Mouse (Mus musculus) kidney, postnatal 4 days (tissue): Measurements from ENCODE around the gene Dock4.

Experiments used
- DNase-seq, 2 experiments: peaks; one replicate each; pipeline ENCODE4 v3.0.0; 2021; ENCODE audit warnings: mixed read lengths in 2 of 2

Dock4 gene

GRCm38 (mm10) chr12:40568971-40569968 lies 123.5 kb downstream of the Dock4 start:
- DNase-seq: no peak

GRCm38 (mm10) chr12:40570250-40570649 lies 124.5 kb downstream of the Dock4 start:
- DNase-seq: no peak

- DNase-seq: no peak
Observed at GRCm38 (mm10) chr12:40574051-40574450, 128.3 kb downstream of the Dock4 start.

GRCm38 (mm10) chr12:40576749-40577148 lies 131.0 kb downstream of the Dock4 start:
- DNase-seq: no peak

DNA sequence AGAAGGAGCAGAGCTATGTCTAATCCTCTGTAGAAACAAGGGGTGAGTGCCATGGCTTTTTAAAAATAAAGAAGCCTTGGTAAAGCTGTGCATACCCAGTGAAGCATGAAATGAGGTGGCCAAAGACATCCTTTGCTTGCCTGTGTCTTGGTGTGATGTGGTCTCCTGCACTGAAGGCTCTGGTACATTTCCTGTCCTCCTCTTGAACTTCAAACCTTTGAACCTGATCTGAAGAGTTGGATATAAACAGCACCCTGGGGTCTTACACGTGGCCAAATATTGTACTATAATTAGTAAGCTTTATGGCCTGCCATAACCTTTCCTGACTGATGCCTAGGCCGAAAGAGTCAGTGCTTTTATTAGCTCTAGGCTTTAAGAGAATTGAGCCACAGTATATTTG lies 134.6 kb downstream of the Dock4 start:
- DNase-seq: no peak

- no peak for DNase-seq
Observed at GRCm38 (mm10) chr12:40581037-40581436, 135.3 kb downstream of the Dock4 start.

DNA sequence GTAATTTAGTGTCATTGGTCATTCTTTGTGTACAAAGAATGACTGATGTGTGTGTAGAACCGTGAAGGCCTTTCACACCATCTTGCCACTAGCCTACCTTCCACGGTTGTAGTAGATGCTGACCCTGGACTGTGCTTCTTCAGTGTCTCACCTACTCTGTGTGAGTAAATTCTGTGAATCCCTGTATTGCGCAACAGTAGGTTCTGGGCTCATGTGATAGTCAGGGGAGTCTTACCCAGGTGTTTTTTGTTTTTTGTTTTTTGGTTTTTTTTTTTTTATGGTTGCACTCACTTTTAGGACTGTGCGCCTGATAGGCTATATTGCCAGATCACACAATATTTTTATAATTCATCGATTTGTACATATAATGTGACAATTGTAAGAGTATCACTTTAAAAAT lies 136.3 kb downstream of the Dock4 start:
- no peak for DNase-seq

DNA sequence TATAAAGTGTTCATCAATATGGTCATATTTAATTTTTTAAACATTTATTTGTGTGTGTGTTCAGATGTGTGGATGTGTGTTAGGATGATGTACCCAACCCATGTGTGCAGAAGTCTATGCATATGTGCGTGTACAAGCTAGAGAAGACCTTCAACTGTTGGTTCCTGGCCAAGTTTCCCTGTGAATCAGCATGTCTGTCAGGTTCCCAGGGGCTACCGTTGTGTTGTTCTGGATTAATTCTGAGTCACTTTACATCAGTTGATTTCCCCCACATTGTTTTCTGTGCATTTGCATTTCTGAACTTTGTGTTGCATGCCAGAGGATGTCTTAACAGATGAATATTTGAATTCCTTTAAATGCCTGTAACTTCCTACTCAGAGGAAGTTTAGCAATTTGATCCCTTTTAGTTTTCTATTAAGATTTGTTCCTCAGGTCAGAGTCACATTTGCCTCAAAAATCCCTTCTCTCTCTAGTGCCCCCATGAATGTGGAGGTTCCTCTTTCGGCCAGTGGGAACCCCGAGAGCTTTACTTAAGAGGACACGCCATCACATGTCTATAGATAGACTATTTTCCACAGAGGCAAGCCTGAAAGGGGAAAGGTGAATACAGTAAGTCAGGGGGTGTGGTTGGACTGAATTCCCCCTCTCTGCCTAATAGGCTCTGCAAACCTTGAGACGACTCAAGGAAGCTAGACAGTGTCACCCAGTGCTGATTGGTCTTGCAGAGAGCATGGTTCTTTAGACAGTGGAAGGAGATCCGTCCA lies 139.0 kb downstream of the Dock4 start:
- no peak for DNase-seq

DNA sequence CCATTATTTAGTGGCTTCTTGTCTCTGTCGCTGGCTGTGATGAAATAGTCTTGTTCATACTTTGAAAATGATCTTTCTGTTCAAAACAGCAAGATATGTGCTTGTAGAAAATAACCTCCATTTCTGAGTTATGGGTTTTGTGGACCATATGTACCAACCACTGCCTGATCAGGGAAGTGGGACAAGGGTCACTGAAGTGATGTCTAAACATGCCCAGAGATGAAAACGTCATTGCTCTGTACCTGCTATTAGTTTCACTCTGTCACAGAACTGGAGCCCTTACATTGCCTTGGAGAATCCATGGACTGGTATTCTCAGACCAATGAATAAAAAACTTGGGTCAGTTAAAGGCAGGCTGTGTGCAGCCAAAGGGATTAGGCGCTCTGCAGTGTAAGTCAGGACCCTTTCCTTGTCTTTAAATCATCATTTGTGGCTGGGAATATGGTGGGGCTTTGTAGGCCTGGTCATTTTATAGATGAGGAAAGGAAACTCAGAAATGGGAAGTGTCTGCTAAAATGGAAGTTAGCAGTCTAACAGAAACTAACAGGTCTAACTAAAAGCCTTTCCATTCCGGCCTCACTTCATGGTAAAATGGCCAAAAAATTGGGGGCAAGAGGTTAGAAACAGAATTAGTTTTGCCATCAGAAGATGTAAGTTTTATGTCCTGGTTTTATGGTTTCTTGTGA lies 139.8 kb downstream of the Dock4 start:
- DNase-seq: no peak

DNA sequence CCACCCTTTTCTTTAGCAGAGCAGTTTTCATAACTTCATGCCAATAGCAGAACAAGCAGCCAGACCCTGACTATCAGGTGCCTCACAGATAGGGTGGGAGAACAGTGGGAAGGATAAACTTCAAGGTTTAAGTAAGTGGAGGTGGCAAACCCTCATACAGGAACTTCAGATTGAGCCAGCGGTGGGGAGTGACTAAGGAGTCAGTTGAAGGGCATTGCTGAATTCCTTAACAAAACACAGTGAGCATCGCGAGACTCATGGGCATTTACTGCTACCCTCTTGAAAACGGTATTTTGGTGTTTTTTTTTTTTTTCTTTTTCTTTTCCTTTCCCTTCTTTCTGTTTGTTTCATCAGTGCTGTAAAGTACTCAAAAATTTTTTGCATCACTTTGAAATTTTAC lies 148.4 kb downstream of the Dock4 start:
- DNase-seq: no peak

DNA sequence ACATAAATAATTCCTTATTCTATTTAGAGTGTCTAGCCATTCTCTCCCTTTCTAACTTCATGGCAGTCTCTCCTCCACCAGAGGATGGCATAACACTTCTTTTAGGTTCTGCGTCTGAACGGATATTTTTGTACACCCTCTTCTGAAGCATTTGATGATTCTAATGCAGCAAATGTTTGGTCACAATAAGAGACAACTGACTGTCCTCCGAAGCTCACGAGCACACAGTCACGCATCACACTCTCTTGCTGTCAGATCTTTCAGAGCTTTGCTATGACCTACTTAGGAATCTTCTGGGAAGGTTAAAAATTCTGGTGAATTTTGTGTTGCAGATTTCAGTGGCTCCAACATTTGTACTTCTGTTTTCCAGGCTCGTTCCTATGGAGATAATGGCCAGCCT lies 149.7 kb downstream of the Dock4 start:
- DNase-seq: no peak

- no peak for DNase-seq
Observed at GRCm38 (mm10) chr12:40596020-40596419, 150.3 kb downstream of the Dock4 start.

DNA sequence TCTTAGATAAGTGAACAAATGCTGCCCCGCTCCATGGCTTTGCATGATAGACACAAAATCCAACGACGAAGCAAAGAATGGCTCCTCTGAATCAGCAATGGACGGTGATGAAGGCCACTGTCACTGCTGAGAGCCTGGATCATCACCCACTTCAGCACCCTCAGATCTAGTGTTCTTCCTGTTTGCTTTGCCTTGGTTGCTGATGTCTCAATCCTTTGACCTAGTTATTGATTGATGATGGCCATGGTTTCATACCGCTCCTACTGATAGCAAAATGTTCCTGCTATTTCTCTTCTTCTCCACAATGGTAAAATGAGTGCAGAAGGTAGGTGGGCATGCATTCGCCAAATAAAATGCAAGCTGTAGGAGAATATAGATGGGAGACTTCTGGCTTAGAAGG lies 150.7 kb downstream of the Dock4 start:
- DNase-seq: no peak

DNA sequence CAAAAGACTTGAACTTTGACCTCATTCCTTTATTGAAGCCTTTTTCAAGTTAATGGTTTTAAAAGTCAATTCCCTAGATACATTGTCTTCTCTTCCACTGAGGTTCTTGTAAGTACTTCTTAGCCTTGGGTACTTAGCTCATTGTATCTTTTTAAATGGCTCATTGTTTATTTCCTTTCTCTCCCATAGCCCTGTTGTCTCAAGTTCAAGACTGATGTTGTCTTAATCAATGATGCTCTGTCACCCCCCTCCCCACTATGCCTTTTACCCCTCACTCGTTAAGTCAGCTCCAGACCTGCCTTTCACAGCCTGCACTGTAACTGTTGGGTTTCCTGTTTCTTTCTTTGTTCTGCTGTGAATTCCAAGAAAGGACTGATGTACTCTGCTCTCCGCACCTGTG lies 154.2 kb downstream of the Dock4 start:
- DNase-seq: no peak

DNA sequence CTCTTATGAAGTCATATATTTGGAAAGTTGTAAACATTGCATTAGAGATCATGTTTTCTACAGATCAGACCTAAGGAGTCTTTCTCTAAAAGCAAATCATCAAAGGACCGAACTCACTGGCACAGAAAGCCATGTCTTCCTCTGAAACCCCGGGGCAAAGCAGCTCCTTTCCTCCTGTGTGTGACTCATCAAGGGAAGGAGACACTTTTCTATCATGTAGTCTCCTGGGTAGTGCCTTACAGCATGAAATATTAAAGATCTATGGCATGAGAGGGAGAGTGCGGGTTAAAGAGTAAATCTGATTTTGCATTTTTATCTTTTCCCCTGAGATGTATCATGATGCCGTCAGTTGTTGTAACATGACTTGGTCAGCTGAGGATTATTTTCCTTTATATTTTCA lies 159.8 kb downstream of the Dock4 start:
- DNase-seq: no peak

- DNase-seq: no peak
Observed at GRCm38 (mm10) chr12:40622926-40623325, 177.2 kb downstream of the Dock4 start.

- DNase-seq: no peak
Observed at GRCm38 (mm10) chr12:40626521-40626920, 180.8 kb downstream of the Dock4 start.

GRCm38 (mm10) chr12:40633242-40633641 lies 187.5 kb downstream of the Dock4 start:
- no peak for DNase-seq

GRCm38 (mm10) chr12:40634169-40634568 lies 188.4 kb downstream of the Dock4 start:
- no peak for DNase-seq

DNA sequence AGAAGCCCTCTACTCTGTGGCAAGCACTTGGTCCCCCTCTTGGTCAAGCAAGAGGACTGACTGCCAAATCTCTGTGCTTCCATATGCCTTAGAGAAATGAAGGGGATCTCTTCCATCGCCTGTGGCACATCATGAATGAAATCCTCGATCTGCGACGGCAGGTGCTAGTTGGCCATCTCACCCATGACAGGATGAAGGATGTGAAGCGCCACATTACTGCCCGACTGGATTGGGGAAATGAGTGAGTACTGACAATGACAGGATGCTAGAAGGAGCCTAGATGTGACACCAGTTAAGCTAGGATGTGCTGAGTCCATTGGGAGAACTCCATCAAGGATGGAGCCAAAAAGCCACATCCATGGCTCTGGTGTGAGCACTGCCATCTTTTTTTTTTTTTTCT lies 190.2 kb downstream of the Dock4 start:
- DNase-seq: no peak

DNA sequence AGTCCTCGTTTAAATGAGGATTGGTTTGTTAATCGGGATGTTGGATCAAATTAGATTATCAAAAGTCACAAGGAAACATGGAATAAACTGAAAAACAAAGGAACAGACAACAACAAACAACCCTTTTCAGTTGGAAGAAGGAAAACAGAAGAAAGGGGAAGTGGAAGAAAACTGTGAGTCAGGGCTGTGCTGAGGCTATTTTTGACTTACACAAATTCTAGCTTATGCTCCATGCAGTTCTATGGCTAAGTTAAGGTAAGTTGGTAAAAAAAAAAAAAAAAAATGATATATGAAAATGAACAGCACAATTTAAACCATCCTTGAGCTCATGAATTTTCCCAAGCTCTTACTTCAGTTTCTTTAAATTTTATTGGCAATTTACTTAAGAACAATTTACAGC lies 191.7 kb downstream of the Dock4 start:
- no peak for DNase-seq

GRCm38 (mm10) chr12:40645869-40646268 lies 200.1 kb downstream of the Dock4 start:
- DNase-seq: no peak

- no peak for DNase-seq
Observed at GRCm38 (mm10) chr12:40654312-40654711, 208.6 kb downstream of the Dock4 start.
